In genomic region chr8:64461136-64461535, GRCm38 (mm10) we compare ENCODE assay signal across 24 mouse cellular contexts.
"Had no signal": no experiment of that assay in that cellular context is flagged by ENCODE, and none has a peak within 500 bp of the region (broad histone marks: within the 10 kb centered on the region; RNA-seq: fewer than 3 reads in every experiment).

No protein-coding gene starts in this region.

- DNase-seq: gastrocnemius, adult 2 months; gastrocnemius, postnatal 10 days; gastrocnemius, postnatal 25 days; heart, adult 2 months; heart, postnatal 14 days; heart, postnatal 4 days; kidney, adult 18-20 months; kidney, adult 8-10 months; kidney, postnatal 10 days; kidney, postnatal 25 days; kidney, postnatal 4 days; layer of hippocampus, adult 9-11 months; layer of hippocampus, postnatal 36 days; left cerebral cortex, postnatal 4 days; liver; liver, embryonic 13.5 days had no signal

- H3K27ac ChIP-seq: gastrocnemius, adult 2 months; heart, adult 2 months; heart, embryonic 13.5 days; heart, embryonic 15.5 days; hindbrain, embryonic 10.5 days; hindbrain, embryonic 12.5 days; hindbrain, embryonic 15.5 days; intestine, embryonic 15.5 days; limb, embryonic 12.5 days; liver, embryonic 13.5 days; liver, embryonic 15.5 days had no signal

- H3K4me3 ChIP-seq: gastrocnemius, adult 2 months; heart, adult 2 months; heart, embryonic 13.5 days; heart, embryonic 15.5 days; hindbrain, embryonic 10.5 days; hindbrain, embryonic 12.5 days; hindbrain, embryonic 15.5 days; intestine, embryonic 15.5 days; limb, embryonic 12.5 days; liver, embryonic 13.5 days; liver, embryonic 15.5 days had no signal
